Mouse (Mus musculus) layer of hippocampus, postnatal 10 days (tissue): ENCODE measurements around the gene Klhl12. TPM values are rescaled to one million over a fixed set of nuclear protein-coding genes. Genes with fewer than 3 reads are reported as not detected.
"Not testable (repeated sequence)": the region's sequence is repeated elsewhere in the genome, so short reads cannot be mapped to it uniquely, and the experiment has no call there.

Experiments
- DNase-seq, 2 experiments: peaks; one replicate each; pipeline ENCODE4 v3.0.0; 2021; ENCODE audit warnings: low spot score in 2 of 2
- total RNA-seq, 2 experiments: library from RNA; stranded (reverse); gene quantifications; 2 replicates each; pipeline ENCODE4 v1.2.3; 2021

Klhl12 gene
- total RNA-seq, 2 experiments from 2014 or later: 37.7 to 39.5 TPM

GRCm38 (mm10) chr1:134448537-134448936 lies 6.8 kb upstream of the Klhl12 start:
- not testable (repeated sequence) for DNase-seq

- DNase-seq: no peak
Measured at GRCm38 (mm10) chr1:134450201-134450600, 5.1 kb upstream of the Klhl12 start.

- peak; percentile 37 to 44 for DNase-seq
Measured at GRCm38 (mm10) chr1:134450986-134451385, 4.3 kb upstream of the Klhl12 start.

- no peak for DNase-seq
Measured at GRCm38 (mm10) chr1:134456060-134456459, 729 bp downstream of the Klhl12 start.

GRCm38 (mm10) chr1:134458139-134458727 lies 2.9 kb downstream of the Klhl12 start:
- DNase-seq: no peak

GRCm38 (mm10) chr1:134460294-134461284 lies 5.3 kb downstream of the Klhl12 start:
- DNase-seq: no peak

- DNase-seq: no peak
Measured at GRCm38 (mm10) chr1:134484623-134485022, 29.3 kb downstream of the Klhl12 start.

- no peak for DNase-seq
Measured at GRCm38 (mm10) chr1:134490903-134491801, 35.8 kb downstream of the Klhl12 start.

GRCm38 (mm10) chr1:134492276-134492675 lies 36.9 kb downstream of the Klhl12 start:
- no peak for DNase-seq

- DNase-seq: no peak
Measured at GRCm38 (mm10) chr1:134493496-134493895, 38.2 kb downstream of the Klhl12 start.

- DNase-seq: no peak
Measured at GRCm38 (mm10) chr1:134493956-134494355, 38.6 kb downstream of the Klhl12 start.

GRCm38 (mm10) chr1:134494428-134495215 lies 39.3 kb downstream of the Klhl12 start, which contains the start of gene Rabif:
TSS of gene Rabif (plus strand) at chr1:134494648.
- peak; percentile 98 to 99 for DNase-seq

- DNase-seq: no peak
Measured at GRCm38 (mm10) chr1:134495216-134495539, 39.8 kb downstream of the Klhl12 start.

- DNase-seq: no peak
Measured at GRCm38 (mm10) chr1:134495991-134496390, 40.7 kb downstream of the Klhl12 start.

GRCm38 (mm10) chr1:134500916-134501315 lies 45.6 kb downstream of the Klhl12 start:
- DNase-seq: no peak

GRCm38 (mm10) chr1:134506201-134506600 lies 50.9 kb downstream of the Klhl12 start:
- no peak for DNase-seq

GRCm38 (mm10) chr1:134510018-134510417 lies 54.7 kb downstream of the Klhl12 start:
- DNase-seq: no peak

- no peak for DNase-seq
Measured at GRCm38 (mm10) chr1:134512183-134512582, 56.9 kb downstream of the Klhl12 start.

- DNase-seq: no peak
Measured at GRCm38 (mm10) chr1:134512584-134512983, 57.3 kb downstream of the Klhl12 start.

GRCm38 (mm10) chr1:134513312-134513860 lies 58.1 kb downstream of the Klhl12 start:
- DNase-seq: peak in 1 of 2 experiments; percentile 13
